Mouse (Mus musculus) B cell, adult 2 months (primary cell): ENCODE data around the gene Thsd7a.

ENCODE experiments used
- DNase-seq, 2 experiments: peaks; one replicate each; pipeline ENCODE4 v3.0.0; 2022

Thsd7a gene

GRCm38 (mm10) chr6:12649633-12650032 is 99.6 kb downstream of the Thsd7a start:
- DNase-seq, result no peak

DNA sequence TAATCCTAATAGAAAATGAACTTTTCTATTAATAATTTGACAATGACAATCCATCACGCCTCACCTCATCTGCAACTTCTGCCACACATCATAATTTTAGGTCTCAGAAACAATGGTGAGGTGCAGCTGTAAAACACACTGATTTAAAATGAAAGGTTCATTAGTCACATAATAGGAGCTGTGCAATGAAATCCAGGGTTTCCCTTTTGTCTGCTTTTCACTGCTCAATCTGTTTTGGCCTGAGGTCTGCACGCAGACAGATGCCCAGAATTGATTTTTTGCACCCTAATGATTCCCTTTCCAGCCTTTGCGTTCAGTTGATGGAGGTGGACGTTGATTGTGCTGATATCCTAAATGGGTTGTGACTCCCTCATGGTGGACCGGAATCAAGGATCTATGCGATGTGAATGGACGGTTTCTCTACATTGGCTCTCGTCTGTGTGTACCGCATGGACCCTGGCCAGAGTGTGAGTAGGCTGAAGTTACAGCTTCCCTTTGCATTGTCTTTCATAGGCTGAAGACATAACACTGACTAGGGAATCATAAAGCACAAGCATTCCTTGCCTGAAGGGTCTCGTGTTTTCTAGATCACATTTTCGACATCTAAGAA is 120.5 kb downstream of the Thsd7a start:
- DNase-seq, result no peak

GRCm38 (mm10) chr6:12606638-12607246 is 142.5 kb downstream of the Thsd7a start:
- DNase-seq, result no peak

DNA sequence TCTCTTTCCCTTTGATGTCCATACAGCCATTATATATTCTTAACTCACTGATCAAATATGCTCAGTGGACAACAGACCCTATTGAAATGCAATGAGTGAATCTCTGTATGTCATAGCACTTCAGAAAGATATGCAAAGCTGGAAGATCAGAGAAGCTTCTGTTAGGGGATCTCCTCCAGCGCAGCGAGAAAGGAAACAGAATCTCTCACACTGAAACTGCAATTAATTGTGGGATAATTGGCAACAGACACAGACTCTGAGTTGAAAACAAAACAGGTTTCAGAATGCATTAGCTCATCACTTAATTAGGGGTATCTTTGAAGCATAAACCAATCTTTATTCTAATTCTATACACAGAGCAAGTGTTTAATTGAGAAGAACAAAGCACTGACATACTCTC is 146.3 kb downstream of the Thsd7a start:
- DNase-seq, result no peak

DNA sequence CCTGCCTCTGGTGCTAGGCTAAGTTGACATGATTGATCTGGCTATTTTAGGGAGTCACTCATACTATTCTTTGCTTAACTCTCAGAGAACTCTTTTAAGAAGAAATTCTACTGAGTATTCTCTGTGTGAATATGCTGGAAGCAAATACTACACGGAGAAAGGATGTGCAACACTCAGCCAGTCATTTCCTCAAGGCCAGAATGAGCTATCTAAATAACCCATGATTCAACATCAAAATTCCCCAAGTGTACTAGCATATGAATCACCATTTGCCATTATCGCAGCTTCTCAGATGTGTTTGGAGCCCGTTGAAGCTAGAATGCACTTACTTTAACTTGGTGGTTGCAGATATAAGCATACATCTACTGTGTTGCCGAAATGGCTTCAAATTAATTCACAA is 147.0 kb downstream of the Thsd7a start:
- no peak for DNase-seq

GRCm38 (mm10) chr6:12584456-12584855 is 164.8 kb downstream of the Thsd7a start:
- DNase-seq, result no peak

GRCm38 (mm10) chr6:12581143-12581542 is 168.1 kb downstream of the Thsd7a start:
- no peak for DNase-seq

- DNase-seq, result no peak
Measured at GRCm38 (mm10) chr6:12575619-12576216, 173.5 kb downstream of the Thsd7a start.

DNA sequence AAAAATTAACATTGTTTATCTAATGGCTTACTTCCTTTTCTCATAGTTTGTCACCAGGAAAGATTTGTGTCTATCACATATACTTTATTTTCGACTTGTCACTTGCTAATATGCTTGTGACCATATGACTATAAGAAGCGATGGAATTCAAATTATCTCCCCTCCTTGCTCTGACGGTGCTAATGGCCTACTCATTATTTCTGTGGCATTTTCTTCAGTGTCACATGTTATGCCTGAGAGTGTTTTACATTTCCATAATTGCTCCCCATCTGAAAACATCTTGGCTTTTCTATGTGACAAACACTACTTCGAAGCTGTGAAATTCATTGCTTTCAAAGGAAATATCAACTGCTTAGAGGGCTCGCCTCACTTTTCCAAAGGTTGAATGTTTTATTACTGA is 177.0 kb downstream of the Thsd7a start:
- no peak for DNase-seq

GRCm38 (mm10) chr6:12565136-12565535 is 184.1 kb downstream of the Thsd7a start:
- no peak for DNase-seq

- no peak for DNase-seq
Measured at GRCm38 (mm10) chr6:12562336-12562735, 186.9 kb downstream of the Thsd7a start.

GRCm38 (mm10) chr6:12560500-12560899 is 188.7 kb downstream of the Thsd7a start:
- no peak for DNase-seq

- no peak for DNase-seq
Measured at GRCm38 (mm10) chr6:12555114-12556099, 193.8 kb downstream of the Thsd7a start.

- DNase-seq, result no peak
Measured at GRCm38 (mm10) chr6:12551176-12551575, 198.0 kb downstream of the Thsd7a start.

DNA sequence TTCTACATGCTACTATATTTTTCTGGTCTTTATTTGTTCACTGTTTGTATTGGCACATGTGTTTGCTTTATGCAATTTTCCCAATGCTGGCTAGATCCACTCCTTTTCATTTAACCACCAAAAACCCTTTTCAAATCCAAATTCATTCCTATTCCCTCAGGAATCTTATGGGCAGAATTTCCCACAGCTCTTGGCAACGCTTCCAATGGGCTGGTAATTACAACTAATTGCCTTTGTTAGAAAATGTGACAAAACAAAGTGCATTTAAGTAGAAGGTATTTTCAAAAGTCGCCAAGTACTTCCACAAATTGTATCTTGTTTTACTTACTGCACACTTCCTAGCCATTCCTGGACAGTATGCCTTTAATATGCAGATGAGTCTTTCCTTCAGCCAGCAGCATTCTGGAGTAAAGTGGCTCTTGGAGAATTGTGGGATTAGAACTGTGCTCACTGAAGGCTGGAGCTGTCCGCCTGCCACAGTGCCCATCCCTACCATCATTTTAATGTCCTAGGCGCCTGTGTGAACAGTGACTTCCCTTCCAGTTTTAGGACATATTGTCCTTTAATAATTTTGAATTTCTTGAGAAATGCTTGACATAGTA is 199.1 kb downstream of the Thsd7a start:
- no peak for DNase-seq

DNA sequence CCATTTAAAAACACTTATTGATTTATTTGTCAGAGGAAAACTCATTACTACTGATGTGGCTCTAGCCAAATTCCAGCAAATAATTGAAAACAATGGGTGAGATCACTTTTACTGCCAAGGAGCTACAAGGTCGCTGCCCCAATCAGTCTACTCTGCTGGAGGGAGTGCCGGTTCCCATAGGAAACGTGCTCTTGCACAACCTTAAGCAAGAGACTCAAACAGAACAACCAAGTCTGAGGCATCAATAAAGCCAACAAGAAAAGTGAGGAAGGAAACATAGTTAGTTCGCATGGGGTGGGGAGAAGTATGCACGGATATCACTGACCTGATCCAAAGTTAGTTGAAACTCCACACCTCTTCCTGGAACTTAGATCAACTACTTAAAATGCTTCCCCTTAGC is 205.1 kb downstream of the Thsd7a start:
- DNase-seq, result no peak

GRCm38 (mm10) chr6:12542496-12542895 is 206.7 kb downstream of the Thsd7a start:
- no peak for DNase-seq

- no peak for DNase-seq
Measured at GRCm38 (mm10) chr6:12519121-12519520, 230.1 kb downstream of the Thsd7a start.

DNA sequence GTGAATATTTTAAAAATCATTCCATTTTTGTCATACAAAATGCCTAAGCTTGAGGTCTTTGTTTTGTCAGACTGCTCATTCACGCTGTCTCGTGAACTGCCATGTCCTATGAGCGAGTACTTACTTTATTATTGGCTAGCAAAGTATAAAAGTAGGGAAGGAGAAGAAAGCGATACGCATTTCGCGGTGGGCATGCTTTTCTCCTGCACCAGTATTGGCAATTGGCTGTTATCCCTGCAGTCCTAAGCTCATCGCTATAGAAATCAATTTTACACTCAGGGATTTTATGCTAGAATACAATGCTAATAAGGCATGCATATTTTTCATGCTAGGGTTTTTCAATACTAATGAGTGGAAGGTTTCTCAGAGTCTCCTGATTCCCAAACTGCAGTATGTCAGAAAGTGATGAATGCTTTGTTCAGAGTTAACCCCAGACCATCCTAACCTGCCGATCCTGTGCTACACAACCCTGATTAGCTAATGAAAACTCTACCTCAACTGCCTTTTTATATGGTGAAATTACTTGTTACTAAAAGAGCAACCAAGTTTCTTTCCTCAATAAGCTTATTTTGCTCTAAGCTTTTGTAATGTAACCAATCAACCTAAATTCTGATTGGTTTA is 230.8 kb downstream of the Thsd7a start:
- DNase-seq, result no peak

GRCm38 (mm10) chr6:12517726-12518125 is 231.5 kb downstream of the Thsd7a start:
- DNase-seq, result no peak

GRCm38 (mm10) chr6:12506877-12507276 is 242.3 kb downstream of the Thsd7a start:
- no peak for DNase-seq

DNA sequence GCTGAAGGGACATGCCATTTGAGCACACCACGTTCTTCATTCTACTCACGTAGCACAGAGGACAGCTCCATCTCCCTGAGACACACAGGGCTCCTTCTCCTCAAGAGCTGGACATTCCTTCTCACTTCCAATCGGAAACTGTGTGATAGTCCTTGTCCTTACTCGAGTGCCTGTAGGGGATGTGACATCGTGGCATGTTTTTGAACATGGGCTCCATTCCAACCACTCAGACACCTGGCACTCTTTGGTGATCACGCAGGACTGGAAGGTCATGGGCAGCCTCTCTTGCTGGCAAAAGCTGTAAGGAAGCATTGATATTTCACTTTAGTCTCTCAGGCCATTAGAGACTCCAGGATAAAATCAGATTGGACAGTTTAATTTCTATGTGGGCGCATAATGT is 245.3 kb downstream of the Thsd7a start:
- no peak for DNase-seq
